Mouse (Mus musculus): Measurements from ENCODE around the gene Ctnnd2. TPM values are rescaled to one million over a fixed set of nuclear protein-coding genes. Genes with fewer than 3 reads are reported as not detected.

Ctnnd2 gene
- polyA plus RNA-seq, 1 experiment from 2014 or later: 81.5 TPM

DNA sequence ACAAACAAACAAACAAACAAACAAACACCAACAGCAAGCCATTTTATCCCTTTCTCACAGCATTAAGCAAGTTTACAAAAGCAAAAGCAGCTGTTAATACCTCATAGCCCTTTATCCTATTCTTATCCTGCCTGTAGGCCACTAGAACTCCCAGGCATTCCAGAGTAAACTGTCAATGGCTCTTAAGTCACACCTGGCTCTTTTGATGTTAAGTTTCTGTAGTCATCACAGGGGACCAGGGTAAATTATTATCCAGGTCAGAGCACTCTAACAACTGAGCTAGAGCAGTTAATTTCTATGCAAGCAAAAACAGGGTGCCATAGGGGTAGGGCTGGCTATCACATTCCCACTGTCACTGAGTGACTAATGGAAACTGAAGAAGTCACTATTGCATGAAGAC lies 214.1 kb downstream of the Ctnnd2 start:
- Histone ChIP-seq H3K27ac (ENCODE audit: low read depth, low read length) (no peak overlapping the region), H3K4me3 (ENCODE audit: low read depth, low read length) (no peak overlapping the region), H3K4me1 (ENCODE audit: control insufficient read depth, insufficient read depth, low read length) (peaks cover 7% of the 10 kb centered on the region; the same call in 1 of the 2 replicates), H3K9ac (replicated peaks; ENCODE audit: low read depth, low read length) (no peak overlapping the region), H3K9me3 (ENCODE audit: control insufficient read depth, low read length) (no peaks in the 10 kb centered on the region), H3K36me3 (ENCODE audit: control insufficient read depth, insufficient read depth, low read length) (no peaks in the 10 kb centered on the region), H3K27me3 (ENCODE audit: control insufficient read depth, insufficient read depth, low read length) (no peaks in the 10 kb centered on the region), H3K4me2 (ENCODE audit: low read depth, low read length) (no peak overlapping the region)
- no peak for ATAC-seq (ENCODE audit: low read depth)

DNA sequence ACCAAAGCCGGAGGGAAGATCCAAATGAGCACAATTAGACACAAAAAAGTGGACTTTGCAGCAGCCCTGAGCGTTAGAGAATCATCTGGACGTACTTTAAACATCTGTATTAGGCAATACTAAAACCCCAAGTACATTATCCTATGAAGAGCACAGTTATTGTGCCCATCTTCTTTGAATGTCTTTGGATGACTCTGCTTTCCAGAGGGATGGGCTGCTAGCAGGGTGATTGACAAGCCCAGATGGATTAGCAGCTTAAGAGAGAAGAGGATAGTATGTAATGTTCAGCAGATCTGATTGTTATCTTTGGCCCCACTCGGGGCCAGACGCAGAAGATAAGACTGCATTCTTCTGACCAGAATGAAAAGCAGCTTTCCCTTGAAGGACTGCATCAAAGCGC lies 214.9 kb downstream of the Ctnnd2 start:
- Histone ChIP-seq H3K27ac (ENCODE audit: low read depth, low read length) (no peak overlapping the region), H3K36me3 (ENCODE audit: control insufficient read depth, insufficient read depth, low read length) (no peaks in the 10 kb centered on the region), H3K9me3 (ENCODE audit: control insufficient read depth, low read length) (no peaks in the 10 kb centered on the region), H3K9ac (replicated peaks; ENCODE audit: low read depth, low read length) (no peak overlapping the region), H3K27me3 (ENCODE audit: control insufficient read depth, insufficient read depth, low read length) (no peaks in the 10 kb centered on the region), H3K4me1 (ENCODE audit: control insufficient read depth, insufficient read depth, low read length) (peaks cover 7% of the 10 kb centered on the region; the same call in 1 of the 2 replicates), H3K4me3 (ENCODE audit: low read depth, low read length) (no peak overlapping the region), H3K4me2 (ENCODE audit: low read depth, low read length) (no peak overlapping the region)
- 63% methylated on average over 6 of the region's 6 CpGs for WGBS
- no peak for ATAC-seq (ENCODE audit: low read depth)

DNA sequence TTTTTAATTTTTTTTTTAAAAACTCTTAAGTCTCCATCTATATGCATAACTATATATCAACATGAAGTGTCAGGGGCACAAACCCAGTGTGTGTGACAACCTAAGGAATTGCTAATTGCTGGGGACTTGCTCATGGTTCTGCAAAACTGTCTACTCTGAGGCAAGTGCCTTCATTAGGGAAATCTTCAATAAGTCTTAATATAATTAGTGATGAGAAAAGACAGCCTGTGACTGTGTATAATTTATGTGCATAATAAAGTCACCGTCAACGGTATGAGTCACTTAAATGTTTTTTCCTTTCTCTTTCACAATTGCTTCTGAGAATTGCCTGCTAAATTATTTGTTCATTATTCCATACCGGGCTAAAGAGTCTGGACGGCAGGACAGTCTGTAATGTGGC lies 228.7 kb downstream of the Ctnnd2 start:
- Histone ChIP-seq H3K4me1 (ENCODE audit: control insufficient read depth, insufficient read depth, low read length) (no peaks in the 10 kb centered on the region), H3K4me2 (ENCODE audit: low read depth, low read length) (no peak overlapping the region), H3K9ac (replicated peaks; ENCODE audit: low read depth, low read length) (no peak overlapping the region), H3K36me3 (ENCODE audit: control insufficient read depth, insufficient read depth, low read length) (no peaks in the 10 kb centered on the region), H3K27ac (ENCODE audit: low read depth, low read length) (no peak overlapping the region), H3K4me3 (ENCODE audit: low read depth, low read length) (no peak overlapping the region), H3K9me3 (ENCODE audit: control insufficient read depth, low read length) (no peaks in the 10 kb centered on the region), H3K27me3 (ENCODE audit: control insufficient read depth, insufficient read depth, low read length) (no peaks in the 10 kb centered on the region)
- WGBS: 46% methylated on average over 4 of the region's 4 CpGs
- ATAC-seq (ENCODE audit: low read depth): no peak

DNA sequence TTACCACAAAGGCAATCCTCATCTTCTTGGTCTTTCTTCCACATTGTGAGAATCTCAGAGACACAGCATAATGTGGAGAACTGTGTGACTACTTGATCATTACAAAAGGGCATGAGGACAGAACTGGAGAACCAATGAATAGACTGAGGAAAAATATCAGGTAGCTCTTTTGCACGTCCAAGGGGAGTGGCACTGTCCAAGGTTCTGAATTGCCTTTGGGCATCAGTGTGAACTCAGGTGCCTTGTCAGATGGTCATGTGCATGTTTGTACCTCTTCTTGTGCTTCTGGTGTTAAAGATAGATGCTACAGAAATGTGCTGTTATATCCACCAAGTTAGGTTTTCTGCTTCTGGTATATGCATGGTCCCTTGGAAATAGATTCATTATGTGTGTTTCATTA lies 233.9 kb downstream of the Ctnnd2 start:
- Histone ChIP-seq H3K27me3 (ENCODE audit: control insufficient read depth, insufficient read depth, low read length) (no peaks in the 10 kb centered on the region), H3K4me2 (ENCODE audit: low read depth, low read length) (no peak overlapping the region), H3K4me1 (ENCODE audit: control insufficient read depth, insufficient read depth, low read length) (no peaks in the 10 kb centered on the region), H3K4me3 (ENCODE audit: low read depth, low read length) (no peak overlapping the region), H3K27ac (ENCODE audit: low read depth, low read length) (no peak overlapping the region), H3K9ac (replicated peaks; ENCODE audit: low read depth, low read length) (no peak overlapping the region), H3K9me3 (ENCODE audit: control insufficient read depth, low read length) (no peaks in the 10 kb centered on the region), H3K36me3 (ENCODE audit: control insufficient read depth, insufficient read depth, low read length) (no peaks in the 10 kb centered on the region)
- ATAC-seq (ENCODE audit: low read depth): no peak
- 3% methylated on average over 1 of the region's 1 CpGs for WGBS

DNA sequence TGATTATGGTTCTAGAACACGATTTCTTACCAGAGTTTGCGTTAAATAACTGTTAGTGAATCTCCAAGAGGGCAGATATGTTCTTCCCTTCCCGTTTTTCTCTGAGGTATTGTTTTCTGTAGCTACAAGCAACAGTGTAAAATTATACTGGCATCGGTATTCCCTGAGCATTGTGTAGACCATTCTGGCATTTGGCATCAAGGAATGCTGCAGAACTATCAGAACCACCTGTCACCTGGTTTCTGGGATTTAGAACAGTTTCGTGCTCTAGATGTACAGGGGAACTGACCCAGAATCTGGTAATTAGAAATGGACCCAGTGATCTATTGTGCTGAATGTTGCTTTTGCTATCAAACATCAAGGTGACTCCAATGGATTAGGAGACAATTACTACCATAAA lies 250.8 kb downstream of the Ctnnd2 start:
- Histone ChIP-seq H3K4me1 (ENCODE audit: control insufficient read depth, insufficient read depth, low read length) (no peaks in the 10 kb centered on the region), H3K4me2 (ENCODE audit: low read depth, low read length) (no peak overlapping the region), H3K9ac (replicated peaks; ENCODE audit: low read depth, low read length) (no peak overlapping the region), H3K36me3 (ENCODE audit: control insufficient read depth, insufficient read depth, low read length) (no peaks in the 10 kb centered on the region), H3K4me3 (ENCODE audit: low read depth, low read length) (no peak overlapping the region), H3K9me3 (ENCODE audit: control insufficient read depth, low read length) (no peaks in the 10 kb centered on the region), H3K27me3 (ENCODE audit: control insufficient read depth, insufficient read depth, low read length) (no peaks in the 10 kb centered on the region), H3K27ac (ENCODE audit: low read depth, low read length) (no peak overlapping the region)
- no peak for ATAC-seq (ENCODE audit: low read depth)
- WGBS: 88% methylated on average over 5 of the region's 5 CpGs

DNA sequence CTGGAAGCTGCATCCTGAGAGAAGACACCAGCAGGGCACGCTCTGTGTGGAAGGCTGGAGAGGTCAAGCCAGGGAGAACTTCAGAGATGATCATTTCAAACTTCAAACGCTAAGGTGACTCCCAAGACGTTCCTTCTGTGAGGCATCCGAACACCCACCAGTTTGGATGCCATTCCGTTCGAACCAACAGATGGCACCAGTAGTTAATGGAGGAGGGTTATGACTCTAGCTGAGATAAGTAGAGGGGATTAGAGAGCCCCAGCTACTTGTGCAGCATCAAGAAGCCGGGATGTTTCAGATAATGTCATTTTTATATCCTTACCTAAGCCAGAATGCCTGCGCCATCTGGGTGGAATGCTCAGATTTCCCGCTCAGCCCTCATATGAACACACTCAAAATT lies 251.9 kb downstream of the Ctnnd2 start:
- Histone ChIP-seq H3K4me3 (ENCODE audit: low read depth, low read length) (no peak overlapping the region), H3K36me3 (ENCODE audit: control insufficient read depth, insufficient read depth, low read length) (no peaks in the 10 kb centered on the region), H3K9me3 (ENCODE audit: control insufficient read depth, low read length) (no peaks in the 10 kb centered on the region), H3K4me1 (ENCODE audit: control insufficient read depth, insufficient read depth, low read length) (no peaks in the 10 kb centered on the region), H3K27me3 (ENCODE audit: control insufficient read depth, insufficient read depth, low read length) (no peaks in the 10 kb centered on the region), H3K9ac (replicated peaks; ENCODE audit: low read depth, low read length) (no peak overlapping the region), H3K27ac (ENCODE audit: low read depth, low read length) (no peak overlapping the region), H3K4me2 (ENCODE audit: low read depth, low read length) (no peak overlapping the region)
- ATAC-seq (ENCODE audit: low read depth): peak; percentile 72
- 53% methylated on average over 9 of the region's 9 CpGs for WGBS

DNA sequence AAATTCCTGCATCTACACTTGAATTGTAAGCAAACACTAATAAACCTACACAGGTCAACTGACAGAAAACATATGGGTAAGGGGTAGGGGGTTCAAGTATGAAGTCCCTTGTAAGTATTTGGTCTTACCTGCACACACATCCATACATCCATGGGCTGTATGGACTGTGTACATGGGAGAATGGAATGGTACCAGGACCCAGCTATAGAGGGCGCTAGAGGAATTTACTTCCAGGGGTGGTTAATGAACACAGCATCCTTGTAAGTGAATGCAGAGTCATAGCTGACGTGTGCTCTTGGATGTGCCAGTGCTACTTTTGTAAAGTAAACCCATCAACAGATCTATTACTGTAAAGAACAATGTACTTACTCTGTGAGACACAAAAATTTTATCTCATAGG lies 254.9 kb downstream of the Ctnnd2 start:
- Histone ChIP-seq H3K27ac (ENCODE audit: low read depth, low read length) (no peak overlapping the region), H3K27me3 (ENCODE audit: control insufficient read depth, insufficient read depth, low read length) (no peaks in the 10 kb centered on the region), H3K9me3 (ENCODE audit: control insufficient read depth, low read length) (no peaks in the 10 kb centered on the region), H3K9ac (replicated peaks; ENCODE audit: low read depth, low read length) (no peak overlapping the region), H3K36me3 (ENCODE audit: control insufficient read depth, insufficient read depth, low read length) (no peaks in the 10 kb centered on the region), H3K4me1 (ENCODE audit: control insufficient read depth, insufficient read depth, low read length) (no peaks in the 10 kb centered on the region), H3K4me3 (ENCODE audit: low read depth, low read length) (no peak overlapping the region), H3K4me2 (ENCODE audit: low read depth, low read length) (no peak overlapping the region)
- peak; percentile 19; the same call in 1 of the 2 replicates for ATAC-seq (ENCODE audit: low read depth)
- 21% methylated on average over 2 of the region's 2 CpGs for WGBS

DNA sequence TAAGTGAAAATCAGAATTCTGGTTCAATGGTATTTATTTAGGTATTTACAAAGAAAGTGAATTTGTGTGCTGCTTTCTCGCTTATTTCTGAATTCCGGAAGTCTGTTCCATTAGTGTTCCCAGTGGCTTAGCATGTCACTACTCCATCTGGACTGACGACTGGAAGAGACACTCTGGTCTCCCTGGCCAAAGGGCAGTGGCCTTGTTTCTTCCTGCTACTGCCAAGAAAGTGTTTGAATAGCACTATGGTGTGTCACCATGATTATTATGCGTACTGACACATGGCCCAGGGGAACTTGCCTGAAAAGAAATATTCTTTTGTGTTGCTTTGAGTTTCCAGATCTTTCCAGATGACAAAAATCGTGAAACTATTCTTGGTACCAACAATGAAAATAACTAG lies 266.7 kb downstream of the Ctnnd2 start:
- Histone ChIP-seq H3K27ac (ENCODE audit: low read depth, low read length) (no peak overlapping the region), H3K4me2 (ENCODE audit: low read depth, low read length) (no peak overlapping the region), H3K9me3 (ENCODE audit: control insufficient read depth, low read length) (no peaks in the 10 kb centered on the region), H3K9ac (replicated peaks; ENCODE audit: low read depth, low read length) (no peak overlapping the region), H3K4me1 (ENCODE audit: control insufficient read depth, insufficient read depth, low read length) (no peaks in the 10 kb centered on the region), H3K27me3 (ENCODE audit: control insufficient read depth, insufficient read depth, low read length) (no peaks in the 10 kb centered on the region), H3K4me3 (ENCODE audit: low read depth, low read length) (no peak overlapping the region), H3K36me3 (ENCODE audit: control insufficient read depth, insufficient read depth, low read length) (no peaks in the 10 kb centered on the region)
- 73% methylated on average over 5 of the region's 5 CpGs for WGBS
- no peak for ATAC-seq (ENCODE audit: low read depth)

DNA sequence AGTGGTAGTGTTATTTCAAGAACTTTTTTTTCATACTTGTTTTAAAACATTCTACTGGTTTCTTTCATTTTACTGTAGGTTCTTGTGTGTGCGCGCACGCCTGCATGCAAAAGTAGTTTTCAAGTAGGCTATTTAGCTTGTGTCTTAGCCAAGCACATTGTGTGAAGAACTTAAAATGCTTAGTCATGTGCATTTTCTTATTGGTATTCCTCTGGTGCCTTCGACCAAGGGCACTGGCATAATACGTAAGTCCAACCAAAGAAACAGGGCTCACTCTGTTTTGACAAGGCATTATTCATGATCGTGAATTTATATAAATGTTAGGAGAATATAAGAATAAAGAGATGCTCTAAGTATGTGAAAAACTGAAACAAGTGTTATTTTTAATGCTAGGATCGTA lies 278.4 kb downstream of the Ctnnd2 start:
- 83% methylated on average over 7 of the region's 7 CpGs for WGBS
- Histone ChIP-seq H3K9ac (replicated peaks; ENCODE audit: low read depth, low read length) (no peak overlapping the region), H3K4me2 (ENCODE audit: low read depth, low read length) (no peak overlapping the region), H3K27me3 (ENCODE audit: control insufficient read depth, insufficient read depth, low read length) (no peaks in the 10 kb centered on the region), H3K4me3 (ENCODE audit: low read depth, low read length) (no peak overlapping the region), H3K9me3 (ENCODE audit: control insufficient read depth, low read length) (no peaks in the 10 kb centered on the region), H3K27ac (ENCODE audit: low read depth, low read length) (no peak overlapping the region), H3K4me1 (ENCODE audit: control insufficient read depth, insufficient read depth, low read length) (peaks cover 5% of the 10 kb centered on the region; the same call in 1 of the 2 replicates), H3K36me3 (ENCODE audit: control insufficient read depth, insufficient read depth, low read length) (no peaks in the 10 kb centered on the region)
- no peak for ATAC-seq (ENCODE audit: low read depth)

DNA sequence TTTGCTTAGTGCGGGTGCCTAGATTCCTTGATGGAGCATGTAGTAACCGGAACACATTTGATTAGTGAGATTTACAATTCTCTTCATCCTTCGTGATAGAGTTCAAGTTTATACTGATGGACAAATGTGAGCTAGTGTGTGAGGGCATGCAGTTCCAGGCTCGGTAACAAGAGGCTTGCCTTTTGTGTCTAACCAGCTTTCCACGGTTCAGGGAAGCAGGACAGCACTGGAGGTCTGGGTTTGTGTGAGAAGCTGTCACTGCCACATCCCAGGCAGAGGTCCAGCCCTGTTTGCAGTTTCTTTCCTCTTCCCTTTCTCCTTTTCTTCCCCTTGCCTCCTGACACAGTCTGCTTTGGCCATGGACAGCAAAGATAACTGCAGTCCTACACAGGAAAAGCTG lies 279.5 kb downstream of the Ctnnd2 start:
- H3K4me3 ChIP-seq (ENCODE audit: low read depth, low read length): no peak overlapping the region
- peaks cover 5% of the 10 kb centered on the region; the same call in 1 of the 2 replicates for H3K4me1 ChIP-seq (ENCODE audit: control insufficient read depth, insufficient read depth, low read length)
- H3K27me3 ChIP-seq (ENCODE audit: control insufficient read depth, insufficient read depth, low read length): no peaks in the 10 kb centered on the region
- 27% methylated on average over 5 of the region's 5 CpGs for WGBS
- 0 out of 2 replicates have a peak overlapping the region, but pooled peaks have one; percentile 18 for H3K27ac ChIP-seq (ENCODE audit: low read depth, low read length)
- H3K9ac ChIP-seq (replicated peaks; ENCODE audit: low read depth, low read length): no peak overlapping the region
- no peaks in the 10 kb centered on the region for H3K36me3 ChIP-seq (ENCODE audit: control insufficient read depth, insufficient read depth, low read length)
- no peak overlapping the region for H3K4me2 ChIP-seq (ENCODE audit: low read depth, low read length)
- ATAC-seq (ENCODE audit: low read depth): no peak
- no peaks in the 10 kb centered on the region for H3K9me3 ChIP-seq (ENCODE audit: control insufficient read depth, low read length)
